Mouse (Mus musculus) kidney, adult 9 months (tissue): ENCODE measurements around the gene Toe1.
A peak's percentile ranks its signal among the peaks of the same experiment; 100 is the strongest.

Experiments
- DNase-seq: peaks from one replicate; pipeline ENCODE4 v3.0.0; 2022

Toe1 gene

GRCm38 (mm10) chr4:116788956-116789355, 18.5 kb downstream of the Toe1 start:
- DNase-seq = peak; percentile 91

DNA sequence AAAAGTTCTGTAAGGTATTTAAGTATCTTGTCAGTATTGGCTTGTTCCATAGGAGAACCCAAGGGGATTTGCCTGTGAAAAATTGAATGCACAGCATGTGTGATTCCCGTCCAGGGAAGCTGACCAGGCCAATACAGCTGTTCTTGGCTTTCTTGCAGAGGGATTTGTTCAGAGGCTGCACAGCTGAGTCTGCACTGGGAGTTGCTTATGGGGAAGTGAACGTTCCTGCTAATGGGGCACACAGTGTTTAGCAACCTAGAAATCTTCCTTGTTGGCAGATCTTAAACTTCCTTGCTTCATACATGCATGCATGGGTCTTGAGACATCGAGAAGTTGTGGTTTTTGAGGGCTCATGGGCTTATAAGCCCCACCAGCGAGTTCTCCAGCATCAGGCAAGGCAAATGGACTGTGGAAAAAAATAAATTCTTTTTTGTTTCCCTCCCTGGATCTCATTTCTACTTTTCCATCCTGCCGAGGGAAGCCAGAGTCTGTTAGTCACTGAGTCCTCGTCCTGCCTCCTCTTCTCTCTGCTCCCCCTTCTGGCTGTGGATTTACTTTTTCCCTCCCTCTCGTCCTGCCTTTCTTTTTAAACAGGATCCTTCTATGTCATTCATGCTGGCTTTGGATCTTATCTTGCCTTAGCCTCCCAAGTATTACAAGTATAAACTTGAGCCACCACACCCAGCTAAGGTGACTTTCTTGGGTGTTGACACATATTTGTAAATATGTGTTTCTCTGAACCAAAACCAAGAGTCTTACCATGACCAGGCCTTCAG, 19.3 kb downstream of the Toe1 start:
- DNase-seq = no peak

GRCm38 (mm10) chr4:116786587-116786986, 20.9 kb downstream of the Toe1 start:
- no peak for DNase-seq

GRCm38 (mm10) chr4:116782171-116782570, 25.3 kb downstream of the Toe1 start:
- no peak for DNase-seq

GRCm38 (mm10) chr4:116781366-116781765, 26.1 kb downstream of the Toe1 start:
- no peak for DNase-seq

- DNase-seq = no peak
Observed at GRCm38 (mm10) chr4:116780541-116780940, 26.9 kb downstream of the Toe1 start.

- no peak for DNase-seq
Observed at GRCm38 (mm10) chr4:116777079-116777478, 30.4 kb downstream of the Toe1 start.

DNA sequence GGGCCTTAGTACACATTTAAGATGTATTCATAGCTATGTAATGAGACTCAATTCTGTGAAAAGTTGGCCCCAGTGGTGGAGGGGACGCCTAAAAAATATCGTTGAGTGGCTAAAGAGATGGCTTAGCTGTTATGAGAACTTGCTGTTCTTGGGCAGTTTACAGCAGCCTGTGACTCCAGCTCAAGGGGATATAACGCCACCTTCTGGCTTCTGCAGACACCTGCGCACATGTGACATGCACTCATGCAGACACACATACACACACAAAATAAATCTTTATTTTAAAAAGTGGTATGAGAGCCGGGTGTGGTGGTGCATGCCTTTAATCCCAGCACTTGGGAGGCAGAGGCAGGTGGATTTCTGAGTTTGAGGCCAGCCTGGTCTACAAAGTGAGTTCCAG, 31.0 kb downstream of the Toe1 start:
- DNase-seq = no peak

- no peak for DNase-seq
Observed at GRCm38 (mm10) chr4:116769060-116769459, 38.4 kb downstream of the Toe1 start.

- DNase-seq = no peak
Observed at GRCm38 (mm10) chr4:116768510-116768909, 38.9 kb downstream of the Toe1 start.

GRCm38 (mm10) chr4:116764001-116764400, 43.4 kb downstream of the Toe1 start:
- DNase-seq = no peak

- no peak for DNase-seq
Observed at GRCm38 (mm10) chr4:116761914-116762313, 45.5 kb downstream of the Toe1 start.

- DNase-seq = no peak
Observed at GRCm38 (mm10) chr4:116749750-116750149, 57.7 kb downstream of the Toe1 start.
